Mouse (Mus musculus): ENCODE measurements at regions not wholly inside any gene's neighbourhood (a gene's known extent, or its start where the extent isn't known, plus 50 kb on each side); places are given as distances from the start of the nearest gene placed in this dataset.

DNA sequence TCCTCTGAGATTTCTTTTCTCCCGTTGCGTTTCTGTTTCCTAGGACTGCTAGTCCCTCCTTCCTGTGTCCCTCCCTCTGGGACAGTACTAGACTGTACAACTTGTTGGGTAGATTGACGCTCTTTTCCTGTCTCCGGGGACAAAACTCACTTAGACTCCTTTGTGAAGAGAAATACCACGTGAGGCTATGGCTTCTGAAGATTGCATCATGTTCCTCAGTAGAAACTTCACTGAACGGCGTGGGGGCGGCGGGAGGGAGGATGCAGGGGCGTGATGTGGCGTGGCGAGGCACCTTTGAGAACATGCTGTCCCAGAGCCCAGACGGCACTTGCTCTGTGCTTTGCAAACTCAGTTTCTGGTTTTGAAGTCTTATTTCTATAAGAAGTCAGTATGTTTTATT is 78.5 kb downstream of the Spata18 start:
- no peaks in the 10 kb centered on the region for H3K4me1 ChIP-seq (replicated peaks)
- DNase-seq = no peak
- H3K27me3 ChIP-seq = no peaks in the 10 kb centered on the region
- no peak for ATAC-seq (ENCODE audit: low read depth)
- no peak overlapping the region for H3K4me2 ChIP-seq
- no peak overlapping the region for H3K9ac ChIP-seq
- WGBS (ENCODE audit: insufficient replicate concordance) = 65% methylated on average over 13 of the region's 13 CpGs
- no peaks in the 10 kb centered on the region for H3K9me3 ChIP-seq (replicated peaks)
- H3K36me3 ChIP-seq = no peaks in the 10 kb centered on the region
- H3K27ac ChIP-seq = no peak overlapping the region
- H3K4me3 ChIP-seq (replicated peaks) = no peak overlapping the region

DNA sequence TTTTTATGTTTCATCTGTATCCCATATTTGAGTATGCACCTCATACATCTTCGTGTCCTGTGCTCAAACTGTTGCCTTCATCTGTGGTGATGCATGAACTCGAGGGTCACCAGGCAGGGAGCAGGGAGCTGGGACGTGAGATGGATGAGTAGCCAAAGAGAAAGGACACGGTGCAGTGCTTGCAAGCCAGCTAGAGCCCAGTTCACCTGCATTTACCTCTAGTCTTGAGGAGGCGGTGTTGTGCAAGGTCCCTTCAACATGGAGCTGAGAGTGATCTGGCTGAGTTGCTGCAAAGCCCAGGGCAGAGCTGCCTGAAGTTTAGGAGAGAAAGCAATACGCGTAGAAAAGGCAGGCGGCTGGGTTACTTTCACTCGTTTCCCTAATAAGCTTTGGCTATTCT is 80.2 kb downstream of the Spata18 start:
- H3K27ac ChIP-seq = no peak overlapping the region
- no peak overlapping the region for H3K4me2 ChIP-seq
- DNase-seq (no peak), ATAC-seq (ENCODE audit: low read depth) (no peak)
- H3K27me3 ChIP-seq = no peaks in the 10 kb centered on the region
- no peaks in the 10 kb centered on the region for H3K9me3 ChIP-seq (replicated peaks)
- WGBS (ENCODE audit: insufficient replicate concordance) = 68% methylated on average over 9 of the region's 9 CpGs
- H3K4me3 ChIP-seq (replicated peaks) = no peak overlapping the region
- H3K36me3 ChIP-seq = no peaks in the 10 kb centered on the region
- H3K4me1 ChIP-seq (replicated peaks) = no peaks in the 10 kb centered on the region
- H3K9ac ChIP-seq = no peak overlapping the region

DNA sequence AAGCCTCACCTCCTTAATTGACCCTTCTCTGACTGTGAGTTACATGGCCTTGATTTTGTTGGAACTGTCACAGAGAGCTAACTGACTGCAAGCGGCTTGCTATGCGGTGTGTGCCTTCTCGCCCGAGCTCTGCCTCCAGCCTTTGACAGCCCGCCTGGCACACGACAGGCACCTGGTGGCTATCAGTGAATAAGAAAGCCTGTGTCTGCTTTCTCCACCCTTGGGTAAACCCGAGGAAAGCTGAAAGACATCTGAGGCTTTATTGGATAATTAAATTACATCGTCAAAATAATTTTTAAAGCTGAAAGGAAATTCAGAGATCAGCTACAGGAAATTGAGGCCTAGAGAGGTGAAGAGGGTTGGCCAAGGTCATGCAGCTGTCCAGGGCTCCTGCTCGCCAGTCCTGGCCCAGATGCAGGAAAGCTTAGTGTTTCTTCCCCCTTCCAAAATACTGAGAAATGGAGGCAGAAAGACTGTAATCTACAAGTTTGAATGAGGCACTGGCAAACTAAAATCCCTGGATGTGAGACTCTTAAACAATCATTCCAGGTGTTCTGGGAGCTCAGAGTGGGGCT is 80.9 kb downstream of the Spata18 start:
- no peak for ATAC-seq (ENCODE audit: low read depth)
- H3K9ac ChIP-seq = no peak overlapping the region
- H3K4me3 ChIP-seq (replicated peaks) = no peak overlapping the region
- WGBS (ENCODE audit: insufficient replicate concordance) = 54% methylated on average over 9 of the region's 9 CpGs
- H3K27ac ChIP-seq = no peak overlapping the region
- no peak for DNase-seq
- no peaks in the 10 kb centered on the region for H3K36me3 ChIP-seq
- H3K4me1 ChIP-seq (replicated peaks) = no peaks in the 10 kb centered on the region
- no peak overlapping the region for H3K4me2 ChIP-seq
- H3K9me3 ChIP-seq (replicated peaks) = no peaks in the 10 kb centered on the region
- H3K27me3 ChIP-seq = no peaks in the 10 kb centered on the region

DNA sequence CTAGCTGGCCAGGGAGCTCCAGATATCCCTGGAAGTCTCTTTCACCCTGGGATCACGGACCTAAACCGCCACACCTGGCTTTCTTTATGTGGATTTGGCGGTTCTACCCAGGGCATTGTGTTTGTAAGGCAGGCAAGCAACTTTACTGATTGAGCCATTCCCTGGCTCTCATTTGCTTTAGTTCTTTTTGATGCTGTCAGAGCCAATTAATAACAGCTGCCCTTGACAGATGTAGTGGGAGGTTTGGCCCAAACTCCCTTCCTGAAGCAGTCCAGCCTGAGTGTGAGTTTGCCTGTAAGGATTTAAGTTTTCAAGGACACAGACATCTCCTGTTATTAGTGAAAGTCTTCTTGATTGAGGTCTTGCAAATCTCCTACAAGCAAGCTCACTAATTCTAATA is 89.6 kb downstream of the Spata18 start:
- no peaks in the 10 kb centered on the region for H3K36me3 ChIP-seq
- H3K27ac ChIP-seq = no peak overlapping the region
- H3K4me2 ChIP-seq = no peak overlapping the region
- no peak for DNase-seq
- no peaks in the 10 kb centered on the region for H3K9me3 ChIP-seq (replicated peaks)
- no peaks in the 10 kb centered on the region for H3K27me3 ChIP-seq
- 60% methylated on average over 3 of the region's 3 CpGs for WGBS (ENCODE audit: insufficient replicate concordance)
- no peaks in the 10 kb centered on the region for H3K4me1 ChIP-seq (replicated peaks)
- no peak overlapping the region for H3K4me3 ChIP-seq (replicated peaks)
- no peak overlapping the region for H3K9ac ChIP-seq
- no peak for ATAC-seq (ENCODE audit: low read depth)

DNA sequence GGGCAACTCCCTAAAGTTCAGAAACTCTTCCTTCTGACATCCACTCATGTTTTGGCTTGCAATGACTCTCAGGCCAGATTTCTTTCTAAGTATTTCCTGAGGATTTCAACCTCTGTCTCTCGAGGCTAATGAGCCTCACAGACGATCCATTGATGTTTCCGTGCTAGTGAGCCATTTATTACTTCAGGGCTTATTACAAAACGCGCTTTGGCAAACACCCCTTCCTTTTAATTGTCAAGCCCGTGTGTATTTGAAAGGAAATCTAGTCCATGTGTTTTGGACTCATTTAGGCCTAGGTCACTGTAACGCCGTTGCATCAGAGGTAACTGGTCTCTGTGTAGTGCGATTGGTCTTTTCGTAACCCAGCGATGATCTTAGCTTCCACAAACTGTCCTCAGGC is 90.3 kb downstream of the Spata18 start:
- 75% methylated on average over 11 of the region's 11 CpGs for WGBS (ENCODE audit: insufficient replicate concordance)
- no peak overlapping the region for H3K4me3 ChIP-seq (replicated peaks)
- no peak overlapping the region for H3K27ac ChIP-seq
- no peaks in the 10 kb centered on the region for H3K27me3 ChIP-seq
- no peaks in the 10 kb centered on the region for H3K36me3 ChIP-seq
- no peaks in the 10 kb centered on the region for H3K4me1 ChIP-seq (replicated peaks)
- no peak overlapping the region for H3K9ac ChIP-seq
- H3K9me3 ChIP-seq (replicated peaks) = no peaks in the 10 kb centered on the region
- DNase-seq (no peak), ATAC-seq (ENCODE audit: low read depth) (no peak)
- no peak overlapping the region for H3K4me2 ChIP-seq

DNA sequence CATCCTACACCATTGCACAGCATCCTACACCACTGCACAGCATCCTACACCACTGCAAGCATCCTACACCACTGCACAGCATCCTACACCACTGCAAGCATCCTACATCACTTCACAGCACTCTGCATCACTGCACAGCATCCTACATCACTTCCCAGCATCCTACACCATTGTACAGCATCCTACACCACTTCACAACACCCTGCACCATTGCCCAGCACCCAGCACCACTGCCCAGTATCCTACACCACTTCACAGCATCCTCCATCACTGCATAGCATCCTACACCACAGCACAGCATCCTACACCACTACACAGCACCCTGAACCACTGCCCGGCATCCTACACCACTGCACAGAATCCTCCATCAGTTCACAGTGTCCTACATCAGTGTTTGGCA is 92.8 kb downstream of the Spata18 start:
- Histone ChIP-seq H3K27ac (no peak overlapping the region), H3K9ac (no peak overlapping the region), H3K9me3 (replicated peaks) (no peaks in the 10 kb centered on the region), H3K4me2 (no peak overlapping the region), H3K4me1 (replicated peaks) (no peaks in the 10 kb centered on the region), H3K36me3 (no peaks in the 10 kb centered on the region), H3K27me3 (no peaks in the 10 kb centered on the region), H3K4me3 (replicated peaks) (no peak overlapping the region)
- no peak for ATAC-seq (ENCODE audit: low read depth)
- no peak for DNase-seq
- WGBS (ENCODE audit: insufficient replicate concordance) = 71% methylated on average over 1 of the region's 1 CpGs

DNA sequence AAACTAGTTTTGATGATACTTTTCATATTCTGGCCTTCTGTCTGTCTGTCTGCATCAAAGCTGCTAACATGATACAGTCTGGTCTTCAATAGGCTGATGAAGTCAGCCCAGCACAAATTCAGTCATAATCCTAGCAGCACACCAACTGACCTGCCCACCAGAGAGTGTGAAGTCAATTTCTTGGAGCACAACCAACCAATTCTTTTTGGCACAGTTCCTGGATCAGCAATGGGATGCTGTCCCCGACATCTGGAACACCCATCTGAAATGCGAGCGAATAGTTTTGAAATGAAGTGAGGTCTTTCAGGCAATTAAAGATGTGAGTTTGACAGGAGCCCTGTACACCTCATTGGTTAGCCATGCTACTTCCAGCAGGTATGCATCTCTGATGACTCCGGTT is 98.6 kb downstream of the Spata18 start:
- Histone ChIP-seq H3K27ac (no peak overlapping the region), H3K36me3 (no peaks in the 10 kb centered on the region), H3K4me1 (replicated peaks) (no peaks in the 10 kb centered on the region), H3K27me3 (no peaks in the 10 kb centered on the region), H3K4me2 (no peak overlapping the region), H3K4me3 (replicated peaks) (no peak overlapping the region), H3K9ac (no peak overlapping the region), H3K9me3 (replicated peaks) (no peaks in the 10 kb centered on the region)
- WGBS (ENCODE audit: insufficient replicate concordance) = 81% methylated on average over 4 of the region's 4 CpGs
- DNase-seq (no peak), ATAC-seq (ENCODE audit: low read depth) (no peak)

DNA sequence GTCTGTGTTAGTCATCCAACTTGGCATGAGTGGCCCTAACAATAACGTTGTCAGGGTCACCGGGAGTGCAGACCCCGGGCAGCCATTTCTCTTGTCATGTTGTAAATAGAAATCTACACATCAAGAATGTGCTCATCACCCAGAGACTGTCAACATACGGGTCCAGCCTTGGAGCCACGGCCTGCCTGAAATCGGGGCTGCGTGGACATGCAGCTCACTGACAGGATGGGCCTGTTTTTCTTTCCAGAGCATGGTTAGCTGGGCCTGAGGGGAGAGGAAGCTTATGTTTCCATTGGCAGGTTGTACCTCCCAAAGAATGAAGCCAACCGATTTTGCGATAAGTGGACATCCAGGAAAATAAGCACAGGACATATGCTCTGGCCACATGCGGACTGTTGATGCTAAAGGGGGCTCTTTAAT is 101.1 kb downstream of the Spata18 start:
- no peak for ATAC-seq (ENCODE audit: low read depth)
- no peak overlapping the region for H3K9ac ChIP-seq
- DNase-seq = no peak
- no peaks in the 10 kb centered on the region for H3K4me1 ChIP-seq (replicated peaks)
- H3K27ac ChIP-seq = no peak overlapping the region
- WGBS (ENCODE audit: insufficient replicate concordance) = 72% methylated on average over 10 of the region's 10 CpGs
- H3K4me2 ChIP-seq = no peak overlapping the region
- H3K4me3 ChIP-seq (replicated peaks) = no peak overlapping the region
- no peaks in the 10 kb centered on the region for H3K9me3 ChIP-seq (replicated peaks)
- no peaks in the 10 kb centered on the region for H3K36me3 ChIP-seq
- no peaks in the 10 kb centered on the region for H3K27me3 ChIP-seq

DNA sequence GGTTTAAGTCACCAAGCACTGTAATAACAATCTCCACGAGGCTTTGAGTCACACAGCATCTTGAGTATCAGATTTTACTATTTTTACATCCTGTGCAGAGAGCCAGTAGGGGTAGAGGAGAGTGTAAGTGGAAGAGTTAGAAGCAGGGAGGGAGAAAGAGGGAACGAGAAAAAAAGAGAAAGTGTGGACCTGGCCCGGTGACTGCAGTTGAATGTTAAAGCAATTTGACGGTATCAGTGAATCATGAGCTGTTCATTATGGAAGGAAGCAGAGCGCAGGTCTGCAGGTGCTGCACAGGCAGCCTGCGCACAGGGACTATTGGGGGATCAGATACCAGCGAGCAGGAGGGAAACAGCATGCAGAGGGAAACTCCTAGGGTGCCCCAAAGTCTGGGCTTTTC is 102.6 kb downstream of the Spata18 start:
- ATAC-seq (ENCODE audit: low read depth) (no peak), DNase-seq (no peak)
- no peaks in the 10 kb centered on the region for H3K27me3 ChIP-seq
- no peak overlapping the region for H3K9ac ChIP-seq
- H3K27ac ChIP-seq = no peak overlapping the region
- no peaks in the 10 kb centered on the region for H3K36me3 ChIP-seq
- H3K4me3 ChIP-seq (replicated peaks) = no peak overlapping the region
- 64% methylated on average over 7 of the region's 7 CpGs for WGBS (ENCODE audit: insufficient replicate concordance)
- H3K9me3 ChIP-seq (replicated peaks) = no peaks in the 10 kb centered on the region
- H3K4me1 ChIP-seq (replicated peaks) = no peaks in the 10 kb centered on the region
- H3K4me2 ChIP-seq = no peak overlapping the region

DNA sequence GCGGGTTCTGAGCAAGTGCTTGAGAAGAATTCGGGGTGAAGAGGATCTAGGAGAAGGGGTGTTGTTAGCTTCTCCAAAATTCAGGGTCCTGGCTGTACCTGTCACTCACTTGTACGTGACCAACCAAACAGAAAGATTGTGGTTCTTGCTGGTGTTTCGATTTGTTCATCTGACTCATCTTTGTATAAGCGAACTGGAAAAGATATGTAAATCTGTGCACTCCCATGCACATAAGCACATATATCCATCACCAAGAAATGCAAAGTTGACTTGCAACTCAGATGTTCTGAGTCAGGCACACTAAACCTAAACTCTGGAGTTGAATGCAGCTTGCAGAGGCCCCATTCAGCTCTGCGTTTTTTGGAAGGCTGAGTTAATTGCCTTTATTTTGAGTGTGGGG is 107.4 kb downstream of the Spata18 start:
- no peak for ATAC-seq (ENCODE audit: low read depth)
- Histone ChIP-seq H3K4me3 (replicated peaks) (no peak overlapping the region), H3K27ac (no peak overlapping the region), H3K9ac (no peak overlapping the region), H3K4me1 (replicated peaks) (no peaks in the 10 kb centered on the region), H3K4me2 (no peak overlapping the region), H3K36me3 (no peaks in the 10 kb centered on the region), H3K27me3 (no peaks in the 10 kb centered on the region), H3K9me3 (replicated peaks) (no peaks in the 10 kb centered on the region)
- DNase-seq = no peak
- 65% methylated on average over 6 of the region's 6 CpGs for WGBS (ENCODE audit: insufficient replicate concordance)

DNA sequence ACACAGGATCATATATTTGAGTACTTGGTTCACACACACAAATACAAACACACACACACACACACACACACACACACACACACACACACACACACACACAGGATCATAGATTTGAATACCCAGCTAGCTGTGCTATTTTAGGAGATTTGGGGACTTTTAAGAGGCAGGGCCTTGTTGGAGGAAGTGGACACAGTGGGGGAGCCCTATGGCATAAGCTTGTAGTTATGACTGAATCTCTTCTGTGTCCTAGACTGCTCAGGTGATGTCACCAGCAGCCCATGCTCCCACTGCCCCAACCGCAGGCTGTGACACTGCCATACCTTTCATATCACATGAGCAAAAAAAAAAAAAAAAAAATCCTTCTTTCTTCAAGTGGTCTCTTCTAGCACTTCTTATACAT is 110.1 kb downstream of the Spata18 start:
- Histone ChIP-seq H3K9ac (no peak overlapping the region), H3K4me2 (no peak overlapping the region), H3K4me1 (replicated peaks) (no peaks in the 10 kb centered on the region), H3K27me3 (no peaks in the 10 kb centered on the region), H3K4me3 (replicated peaks) (no peak overlapping the region), H3K27ac (no peak overlapping the region), H3K9me3 (replicated peaks) (no peaks in the 10 kb centered on the region), H3K36me3 (no peaks in the 10 kb centered on the region)
- DNase-seq (no peak), ATAC-seq (ENCODE audit: low read depth) (no peak)
- WGBS (ENCODE audit: insufficient replicate concordance) = 69% methylated on average over 1 of the region's 1 CpGs

DNA sequence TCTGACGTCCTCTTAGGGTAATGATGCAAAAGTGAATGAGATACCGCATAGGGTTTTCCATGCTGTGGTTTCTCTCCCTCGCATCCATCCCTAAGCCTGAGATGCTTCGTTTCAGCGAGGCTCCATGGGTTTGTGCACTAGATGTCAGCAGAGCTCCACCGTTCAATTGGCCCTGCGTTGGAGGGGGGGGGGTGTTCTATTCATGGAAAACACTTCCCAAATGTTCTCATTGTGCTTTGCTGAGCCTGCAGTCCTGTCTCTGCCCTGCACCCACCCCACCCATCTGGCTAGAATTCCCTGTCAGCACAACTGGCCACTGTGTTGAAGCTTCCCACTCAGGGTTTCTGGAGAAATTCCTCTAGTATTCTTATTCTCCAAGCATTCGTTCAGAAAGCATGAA is 110.5 kb downstream of the Spata18 start:
- Histone ChIP-seq H3K27me3 (no peaks in the 10 kb centered on the region), H3K4me2 (no peak overlapping the region), H3K4me1 (replicated peaks) (no peaks in the 10 kb centered on the region), H3K36me3 (no peaks in the 10 kb centered on the region), H3K9me3 (replicated peaks) (no peaks in the 10 kb centered on the region), H3K9ac (no peak overlapping the region), H3K4me3 (replicated peaks) (no peak overlapping the region), H3K27ac (no peak overlapping the region)
- DNase-seq (no peak), ATAC-seq (ENCODE audit: low read depth) (no peak)
- WGBS (ENCODE audit: insufficient replicate concordance) = 34% methylated on average over 8 of the region's 8 CpGs

Measured in liver, embryonic 13.5 days (tissue).